Mouse (Mus musculus) neural tube, embryonic 14.5 days (tissue): ENCODE data around the gene Mtrr. TPM values are rescaled to one million over a fixed set of nuclear protein-coding genes. Genes with fewer than 3 reads are reported as not detected.
A peak's percentile ranks its signal among the peaks of the same experiment; 100 is the strongest.
"Not testable (repeated sequence)": the region's sequence is repeated elsewhere in the genome, so short reads cannot be mapped to it uniquely, and the experiment has no call there.

Experiments used
- ATAC-seq: fragments of 200-750 bp; cut with Nextera tagmentation; 2 replicates; pipeline ENCODE4 v1.8.0; 2017; ENCODE audit warnings: low read depth, mild to moderate bottlenecking, moderate TSS enrichment, moderate library complexity
- H3K27ac ChIP-seq: fragments of 300-500 bp; sonication (generic); 2 replicates; pipeline ENCODE4 v1.5.1; 2014; ENCODE audit warnings: low read depth, mild to moderate bottlenecking, control low read depth, low read length, moderate library complexity, mixed read lengths
- H3K27me3 ChIP-seq: fragments of 300-500 bp; sonication (generic); 2 replicates; pipeline ENCODE4 v1.6.1; 2014; ENCODE audit warnings: low read length; ENCODE audit not compliant: control insufficient read depth, insufficient read depth
- H3K36me3 ChIP-seq: fragments of 300-500 bp; sonication (generic); 2 replicates; pipeline ENCODE4 v1.6.1; 2014; ENCODE audit warnings: low read length, mixed read lengths; ENCODE audit not compliant: control insufficient read depth, insufficient read depth
- H3K4me1 ChIP-seq: fragments of 300-500 bp; sonication (generic); 2 replicates; pipeline ENCODE4 v1.6.1; 2014; ENCODE audit warnings: low read length; ENCODE audit not compliant: control insufficient read depth, insufficient read depth
- H3K4me2 ChIP-seq: fragments of 300-500 bp; sonication (generic); 2 replicates; pipeline ENCODE4 v1.6.1; 2014; ENCODE audit warnings: mild to moderate bottlenecking, low read depth, low read length, control low read depth
- H3K4me3 ChIP-seq: fragments of 300-500 bp; sonication (generic); 2 replicates; pipeline ENCODE4 v1.5.1; 2014; ENCODE audit warnings: low read depth, low read length, control low read depth, mixed read lengths
- H3K9ac ChIP-seq: fragments of 300-500 bp; sonication (generic); replicated peaks from 2 replicates; pipeline ENCODE4 v1.6.1; 2014; ENCODE audit warnings: low read depth, mild to moderate bottlenecking, control low read depth, low read length, mixed read lengths
- H3K9me3 ChIP-seq: fragments of 300-500 bp; sonication (generic); 2 replicates; pipeline ENCODE4 v1.6.1; 2016; ENCODE audit warnings: low read length; ENCODE audit not compliant: control insufficient read depth
- WGBS: fragments of 180-500 bp; shearing (Covaris S2); extraction: QIAGEN DNeasy Blood & Tissue Kit; methylation state at CpG from one replicate; pipeline ENCODE4 v1.1.7; 2014; 5-methylcytosine and 5-hydroxymethylcytosine counted together
- polyA plus RNA-seq: library from polyadenylated mRNA; unstranded; fragments of >200 nt; fragmentation: Nextera tagmentation; extraction: Ambion mirVana; gene quantifications from 2 replicates; pipeline ENCODE4 v1.2.1, GENCODE M21; 2014

Mtrr gene
- polyA plus RNA-seq, 1 experiment from 2014 or later = 12.0 TPM

- Histone ChIP-seq H3K9ac (no peak overlapping the region), H3K4me3 (no peak overlapping the region), H3K9me3 (no peaks in the 10 kb centered on the region), H3K27ac (no peak overlapping the region), H3K4me1 (no peaks in the 10 kb centered on the region), H3K27me3 (no peaks in the 10 kb centered on the region), H3K4me2 (no peak overlapping the region), H3K36me3 (peaks cover 11% of the 10 kb centered on the region; the same call in 1 of the 2 replicates)
- ATAC-seq = peak; percentile 21; the same call in 1 of the 2 replicates
- 40% methylated on average over 10 of the region's 10 CpGs for WGBS
These were observed 8.7 kb downstream of the Mtrr start for GRCm38 (mm10) chr13:68572966-68573913.

- H3K9me3 ChIP-seq = no peaks in the 10 kb centered on the region
- H3K36me3 ChIP-seq = peaks cover 8% of the 10 kb centered on the region; the same call in 1 of the 2 replicates
- H3K27ac ChIP-seq = no peak overlapping the region
- H3K27me3 ChIP-seq = no peaks in the 10 kb centered on the region
- H3K4me2 ChIP-seq = no peak overlapping the region
- H3K9ac ChIP-seq = no peak overlapping the region
- no peaks in the 10 kb centered on the region for H3K4me1 ChIP-seq
- no peak overlapping the region for H3K4me3 ChIP-seq
- 88% methylated on average over 19 of the region's 19 CpGs for WGBS
- ATAC-seq = no peak
These were observed 9.7 kb downstream of the Mtrr start for GRCm38 (mm10) chr13:68572247-68572646.

DNA sequence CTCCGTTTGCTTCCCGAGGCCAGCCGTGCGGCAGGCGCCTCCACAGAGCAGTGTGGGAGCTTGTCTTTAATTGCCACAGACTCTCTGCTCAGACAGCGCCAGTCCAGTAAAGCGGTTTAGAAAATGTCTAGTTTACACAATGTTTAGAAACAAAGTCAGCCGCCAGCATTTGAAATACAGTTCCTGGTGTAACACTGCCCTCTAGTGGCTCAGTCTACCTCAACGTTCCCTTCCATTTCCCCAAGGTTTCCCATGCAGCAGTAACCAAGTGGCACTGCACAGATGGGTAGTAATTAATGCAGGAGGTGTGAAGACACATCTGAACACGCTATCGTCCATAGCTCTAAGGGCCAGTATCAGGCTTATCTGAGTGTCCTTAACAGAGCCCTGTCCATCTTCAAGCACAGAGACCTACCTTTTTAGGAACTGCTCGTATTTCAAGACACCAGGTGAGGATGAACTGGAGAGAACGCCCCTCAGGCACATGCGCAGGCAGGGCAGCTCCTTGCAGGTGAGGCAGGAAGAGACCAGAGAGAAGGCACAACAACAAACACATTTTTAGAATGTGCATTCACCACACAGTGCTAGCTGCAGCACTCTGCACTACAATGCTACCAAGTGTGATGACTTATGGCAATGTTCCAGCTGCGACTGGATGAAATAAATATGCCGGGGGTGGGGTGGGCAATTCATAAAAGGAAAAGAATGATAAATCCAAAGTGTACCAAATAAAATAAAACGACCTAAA lies 12.2 kb downstream of the Mtrr start:
- Histone ChIP-seq H3K27me3 (no peaks in the 10 kb centered on the region), H3K9ac (no peak overlapping the region), H3K4me1 (no peaks in the 10 kb centered on the region), H3K36me3 (peaks cover 12% of the 10 kb centered on the region; the same call in 1 of the 2 replicates), H3K27ac (no peak overlapping the region), H3K4me3 (no peak overlapping the region), H3K4me2 (no peak overlapping the region), H3K9me3 (no peaks in the 10 kb centered on the region)
- WGBS = 69% methylated on average over 17 of the region's 17 CpGs
- ATAC-seq = peak; percentile 69; the same call in 1 of the 2 replicates

GRCm38 (mm10) chr13:68568548-68568947 lies 13.4 kb downstream of the Mtrr start:
- H3K4me2 ChIP-seq = no peak overlapping the region
- H3K4me3 ChIP-seq = no peak overlapping the region
- no peak for ATAC-seq
- H3K9me3 ChIP-seq = no peaks in the 10 kb centered on the region
- H3K9ac ChIP-seq = no peak overlapping the region
- WGBS = 90% methylated on average over 11 of the region's 11 CpGs
- H3K4me1 ChIP-seq = no peaks in the 10 kb centered on the region
- no peak overlapping the region for H3K27ac ChIP-seq
- no peaks in the 10 kb centered on the region for H3K27me3 ChIP-seq
- H3K36me3 ChIP-seq = peaks cover 17% of the 10 kb centered on the region

DNA sequence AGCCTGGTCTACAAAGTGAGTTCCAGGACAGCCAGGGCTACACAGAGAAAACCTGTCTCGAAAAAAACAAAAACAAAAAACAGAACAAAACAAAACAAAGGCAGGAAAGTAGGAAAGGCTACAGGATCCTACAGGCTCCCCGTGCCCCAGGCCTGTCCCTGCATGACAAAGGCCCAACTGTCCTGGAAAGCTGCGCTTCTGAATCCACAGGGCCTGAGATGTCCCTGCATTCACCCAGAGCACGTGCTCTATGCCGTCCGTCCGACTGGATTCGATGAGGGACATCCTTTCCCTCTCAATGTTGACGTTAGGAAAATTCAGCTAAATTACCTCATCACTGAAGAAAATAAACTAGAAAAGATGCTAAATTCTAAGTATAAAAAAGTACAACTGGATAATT lies 13.8 kb downstream of the Mtrr start:
- Histone ChIP-seq H3K4me1 (no peaks in the 10 kb centered on the region), H3K27me3 (no peaks in the 10 kb centered on the region), H3K4me2 (no peak overlapping the region), H3K27ac (no peak overlapping the region), H3K9me3 (no peaks in the 10 kb centered on the region), H3K36me3 (peaks cover 21% of the 10 kb centered on the region), H3K9ac (no peak overlapping the region), H3K4me3 (no peak overlapping the region)
- 95% methylated on average over 9 of the region's 9 CpGs for WGBS
- no peak for ATAC-seq

DNA sequence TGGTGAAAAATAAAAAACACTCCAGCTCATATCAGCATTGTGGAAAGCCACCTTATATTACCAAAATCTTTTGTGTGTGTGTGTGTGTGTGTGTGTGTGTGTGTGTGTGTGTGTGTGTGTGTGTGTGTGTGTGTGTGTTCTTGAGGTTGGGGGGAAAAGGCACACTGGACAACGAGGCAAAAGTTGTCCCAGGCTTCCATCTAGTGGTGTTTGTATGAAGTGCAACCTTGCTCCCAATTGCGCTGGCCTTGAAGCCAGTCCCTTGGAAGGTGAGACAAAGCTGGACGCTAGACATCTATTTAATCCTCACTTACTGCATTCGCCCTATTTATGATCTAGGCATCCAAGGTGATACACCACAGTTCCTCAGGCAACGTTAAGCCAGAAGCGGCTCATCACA lies 28.6 kb downstream of the Mtrr start:
- H3K36me3 ChIP-seq, H3K4me1 ChIP-seq, H3K27ac ChIP-seq, H3K27me3 ChIP-seq, H3K9me3 ChIP-seq, H3K4me2 ChIP-seq, H3K4me3 ChIP-seq, H3K9ac ChIP-seq: not testable (repeated sequence)
- peak; percentile 58; the same call in 1 of the 2 replicates for ATAC-seq
- 24% methylated on average over 4 of the region's 6 CpGs for WGBS

Other genes with a start within 250 kb of the Mtrr start
- gene Fastkd3, start 85 bp upstream of the Mtrr start, polyA plus RNA-seq = 23.7 and 28.2 TPM in 2 replicates
- gene 1700001L19Rik, start 15.3 kb upstream of the Mtrr start, polyA plus RNA-seq = 4.3 and 5.3 TPM in 2 replicates